Mouse (Mus musculus) brain, embryonic 14.5 days (tissue): ENCODE results near the gene Ppp1cc.
"Not testable (repeated sequence)": the region's sequence is repeated elsewhere in the genome, so short reads cannot be mapped to it uniquely, and the experiment has no call there.

ENCODE experiments used
- CTCF ChIP-seq: fragments of 200-500 bp; IDR thresholded peaks from 2 replicates; pipeline ENCODE4 v1.5.1; 2012; ENCODE audit warnings: inconsistent platforms, mild to moderate bottlenecking, moderate library complexity, borderline replicate concordance; ENCODE audit not compliant: insufficient read depth, insufficient read length; ENCODE audit errors: extremely low read depth
- POLR2A ChIP-seq: fragments of 200-500 bp; IDR thresholded peaks from 2 replicates; pipeline ENCODE4 v1.6.1; 2012; ENCODE audit warnings: mild to moderate bottlenecking, inconsistent platforms, borderline replicate concordance; ENCODE audit not compliant: poor library complexity, insufficient read depth, insufficient read length, severe bottlenecking; ENCODE audit errors: extremely low read depth

- TF ChIP-seq CTCF, POLR2A: not testable (repeated sequence)
Observed at GRCm38 (mm10) chr5:122184858-122185257, 26.8 kb downstream of the Ppp1cc start.
